Mouse (Mus musculus) cerebellum, adult 9-10 months (tissue): ENCODE measurements around the gene Tdrd6.
A peak's percentile ranks its signal among the peaks of the same experiment; 100 is the strongest.

Source experiments
- DNase-seq: peaks from one replicate; pipeline ENCODE4 v3.0.0; 2022

The Tdrd6 gene

GRCm38 (mm10) chr17:43611586-43611985 is 18.5 kb downstream of the Tdrd6 start:
- peak; percentile 36 for DNase-seq

DNA sequence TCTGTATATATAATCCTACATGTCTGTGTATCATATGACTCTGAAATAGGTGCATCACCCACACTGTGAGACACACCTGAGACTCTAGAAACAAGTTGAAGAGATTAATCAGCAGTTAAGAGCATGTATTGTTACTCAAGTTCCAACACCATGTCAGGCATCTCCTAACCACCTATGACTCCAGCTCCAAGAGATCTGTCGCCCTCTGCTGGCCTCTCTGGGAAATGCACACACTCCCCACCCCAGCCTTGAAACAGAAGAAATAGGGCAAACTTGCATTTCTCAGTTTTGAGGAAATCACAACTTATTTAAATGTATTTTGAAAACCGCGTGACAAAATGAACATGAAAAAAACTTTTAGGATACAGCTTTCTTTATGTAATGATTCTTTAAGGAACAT is 23.4 kb downstream of the Tdrd6 start:
- peak; percentile 20 for DNase-seq

DNA sequence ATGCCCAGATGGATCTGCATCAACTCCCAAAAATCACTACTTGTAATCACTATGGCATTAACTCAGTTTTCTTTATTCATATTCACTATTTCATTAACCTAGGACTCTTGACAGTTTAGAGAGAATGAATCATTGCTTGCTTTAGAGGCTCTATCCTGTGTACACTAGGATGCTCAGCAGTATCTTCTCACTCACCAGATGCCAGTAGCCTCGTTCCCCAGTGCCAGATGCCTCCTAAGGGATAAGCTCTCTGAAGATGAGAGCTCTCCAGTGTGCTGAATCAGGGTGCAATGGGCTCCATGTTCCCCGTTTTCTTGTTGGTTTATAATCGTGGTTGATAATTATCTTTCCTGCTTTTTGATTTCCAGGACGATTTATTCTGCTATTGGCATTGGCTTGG is 31.4 kb downstream of the Tdrd6 start:
- DNase-seq = no peak

DNA sequence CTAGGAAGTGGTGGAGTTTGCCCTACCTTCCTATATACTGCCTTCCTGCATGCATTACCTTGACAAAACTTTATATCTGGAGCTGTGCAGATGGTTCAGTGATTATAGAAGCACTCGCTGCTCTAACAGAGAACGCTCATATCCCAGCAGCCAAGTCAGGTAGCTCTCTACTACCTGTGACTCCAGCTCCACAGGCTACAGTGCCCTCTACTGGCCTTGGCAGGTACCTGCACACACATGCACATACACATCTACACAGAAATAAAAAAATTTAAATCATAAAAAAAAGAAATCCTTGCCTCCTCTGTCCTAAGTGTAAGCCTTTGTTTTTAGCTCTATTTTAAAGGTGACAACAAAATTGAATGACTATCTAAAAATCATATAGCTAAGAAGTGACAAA is 32.4 kb downstream of the Tdrd6 start:
- DNase-seq = no peak

DNA sequence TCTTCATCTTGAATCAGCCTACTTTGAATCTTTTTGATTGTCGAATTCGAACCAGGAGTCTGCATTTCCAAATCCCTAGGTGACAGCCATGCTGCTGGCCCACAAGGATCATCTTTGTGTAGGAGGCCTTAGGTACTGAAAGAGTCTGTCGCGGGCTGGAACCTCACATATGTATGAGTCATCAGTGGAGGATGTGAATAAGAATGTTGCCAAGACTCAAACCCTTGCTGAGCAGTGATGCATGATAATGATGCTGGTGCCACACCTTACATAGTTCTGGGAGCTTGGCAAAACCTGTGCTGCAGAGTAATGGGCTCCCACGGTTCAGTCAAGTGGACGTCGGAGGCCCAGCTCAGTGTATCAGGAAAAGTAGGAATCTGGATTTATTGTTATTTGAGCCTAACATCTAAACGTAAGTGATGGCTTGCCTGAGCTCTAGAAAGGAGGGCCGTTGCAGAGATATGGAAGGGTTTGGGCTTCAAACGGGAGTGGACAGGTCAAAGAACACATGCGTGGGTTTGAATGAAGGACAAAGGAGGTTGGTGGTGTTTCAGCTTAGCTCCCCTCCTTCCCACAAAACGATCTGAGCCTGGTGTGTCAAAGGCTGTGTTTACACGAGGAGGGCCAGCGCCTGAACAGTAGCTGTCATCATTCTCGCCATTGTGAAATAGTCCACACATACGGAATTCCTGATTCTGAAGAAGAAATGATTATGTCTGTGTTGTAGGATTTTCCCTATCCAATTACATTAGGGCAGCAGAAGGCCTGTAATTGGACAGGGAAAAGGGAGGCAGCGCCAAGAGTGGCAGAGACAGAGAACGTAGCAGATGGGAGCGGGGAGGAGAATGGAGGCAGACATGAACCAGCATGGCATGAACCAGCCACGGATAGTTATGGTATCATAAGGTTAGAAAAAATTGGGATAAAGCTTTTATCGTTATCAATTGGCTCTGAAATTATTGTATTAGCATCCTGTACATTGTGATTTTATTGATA is 37.5 kb downstream of the Tdrd6 start:
- DNase-seq = no peak

GRCm38 (mm10) chr17:43590531-43590930 is 39.6 kb downstream of the Tdrd6 start:
- DNase-seq = no peak

GRCm38 (mm10) chr17:43589750-43590149 is 40.3 kb downstream of the Tdrd6 start:
- no peak for DNase-seq

- no peak for DNase-seq
These were observed 42.8 kb downstream of the Tdrd6 start for GRCm38 (mm10) chr17:43587278-43587677.

DNA sequence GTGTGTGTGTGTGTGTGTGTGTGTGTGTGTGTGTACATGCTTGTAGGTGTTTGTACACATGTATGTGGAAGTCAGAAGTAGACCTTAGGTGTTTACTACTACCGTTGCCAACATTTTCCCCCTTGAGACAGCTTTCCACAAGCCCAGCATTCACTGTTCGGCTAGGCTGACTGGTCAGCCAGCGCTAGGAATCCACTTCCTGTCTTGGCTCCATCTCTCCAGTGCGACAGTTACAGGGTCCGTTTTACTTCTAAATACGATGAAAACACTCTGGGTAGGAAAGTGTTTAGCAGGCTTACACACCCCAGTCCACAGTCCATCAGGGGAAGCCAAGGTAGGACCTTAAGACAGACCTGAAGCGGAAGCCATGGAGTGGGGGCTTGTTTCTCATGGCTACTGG is 45.3 kb downstream of the Tdrd6 start:
- DNase-seq = no peak

GRCm38 (mm10) chr17:43581012-43581467 is 49.1 kb downstream of the Tdrd6 start:
- DNase-seq = no peak

DNA sequence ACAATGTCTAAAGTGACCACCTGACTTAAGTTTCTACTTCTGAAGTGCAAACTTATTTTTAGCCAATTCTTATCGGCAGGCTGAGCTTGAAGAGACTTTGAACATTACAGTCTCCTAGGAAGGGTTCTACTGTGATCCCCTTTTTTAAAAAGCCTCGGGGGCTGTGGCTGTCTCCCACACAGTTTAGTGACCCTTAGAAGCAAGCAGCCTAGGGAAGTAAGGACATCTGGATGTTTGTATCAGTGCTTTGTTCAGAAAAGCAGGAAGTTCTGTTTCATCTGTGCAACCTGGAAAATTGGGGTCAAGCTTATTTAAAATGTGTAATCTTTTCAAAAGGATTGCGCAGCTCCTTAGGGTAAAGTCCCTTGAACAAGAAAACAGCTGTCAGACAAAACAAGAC is 49.6 kb downstream of the Tdrd6 start:
- DNase-seq = no peak

DNA sequence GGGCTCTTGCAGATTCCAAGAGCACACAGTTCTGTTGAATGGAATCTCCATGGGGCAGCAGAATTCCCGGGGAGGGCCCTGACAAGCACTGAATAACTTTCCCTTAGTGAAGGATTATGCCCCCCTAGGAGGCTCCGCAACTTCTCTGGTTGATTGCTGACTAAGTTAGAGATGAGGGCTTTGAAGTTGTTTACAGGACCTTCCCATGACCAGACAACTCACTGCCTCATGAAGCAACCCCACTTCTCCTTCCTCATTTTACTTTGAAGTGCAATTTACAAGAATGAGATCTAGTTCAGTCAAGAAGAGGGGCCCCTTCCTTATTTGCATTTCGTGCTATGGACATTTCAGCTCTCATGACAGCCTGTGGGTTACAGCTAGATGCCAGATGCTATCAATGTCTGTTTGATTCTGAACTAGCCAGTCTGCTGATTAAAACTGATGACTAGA is 56.5 kb downstream of the Tdrd6 start:
- peak; percentile 11 for DNase-seq

GRCm38 (mm10) chr17:43569287-43569686 is 60.8 kb downstream of the Tdrd6 start:
- no peak for DNase-seq

DNA sequence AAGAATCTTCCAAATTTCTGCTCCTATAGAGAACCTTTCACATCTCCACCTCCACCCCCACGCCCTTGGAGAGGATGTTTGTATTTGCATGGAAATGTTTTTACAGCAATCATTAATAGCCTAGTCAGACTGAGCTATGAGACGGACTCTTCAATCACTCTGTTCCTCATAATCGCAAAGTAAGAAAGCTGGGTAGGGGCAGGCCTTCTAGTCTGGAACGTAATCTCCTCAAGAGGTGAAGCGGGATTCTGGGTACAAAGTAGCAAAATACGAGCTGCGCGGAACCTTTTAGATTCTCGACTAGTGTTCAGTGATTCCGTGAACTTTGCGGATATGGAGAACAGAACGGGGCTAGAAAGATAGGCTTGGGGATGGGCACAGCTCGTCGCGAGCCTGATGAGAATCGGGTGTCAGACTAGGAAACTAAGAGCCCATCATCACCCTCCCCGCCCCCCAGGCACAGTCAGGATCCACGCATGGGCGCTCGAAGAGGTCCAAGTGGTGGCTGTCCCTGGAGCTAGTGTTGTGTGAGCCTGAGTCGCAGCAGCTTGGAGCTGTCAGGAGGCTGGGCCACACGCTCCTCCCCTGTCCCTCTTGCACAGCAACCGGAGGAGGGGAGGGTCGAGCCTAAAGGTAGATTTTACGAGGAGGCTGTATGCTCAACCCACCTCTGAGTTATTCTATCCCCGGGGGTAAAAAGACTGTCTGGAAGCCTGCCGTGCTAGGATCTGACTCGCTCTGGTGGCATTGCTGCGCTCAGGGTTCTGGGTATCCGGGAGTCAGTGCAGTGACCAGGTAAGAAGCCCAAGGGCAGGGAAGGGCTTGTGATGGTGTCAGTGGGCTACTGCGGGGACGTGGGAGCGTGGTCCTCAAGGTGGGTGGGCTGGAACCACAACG is 61.9 kb downstream of the Tdrd6 start, which contains the start of gene Pla2g7:
Gene Pla2g7 (plus strand): TSS at position 107 of the 897 bp plus-strand sequence.
- peak; percentile 9 for DNase-seq

DNA sequence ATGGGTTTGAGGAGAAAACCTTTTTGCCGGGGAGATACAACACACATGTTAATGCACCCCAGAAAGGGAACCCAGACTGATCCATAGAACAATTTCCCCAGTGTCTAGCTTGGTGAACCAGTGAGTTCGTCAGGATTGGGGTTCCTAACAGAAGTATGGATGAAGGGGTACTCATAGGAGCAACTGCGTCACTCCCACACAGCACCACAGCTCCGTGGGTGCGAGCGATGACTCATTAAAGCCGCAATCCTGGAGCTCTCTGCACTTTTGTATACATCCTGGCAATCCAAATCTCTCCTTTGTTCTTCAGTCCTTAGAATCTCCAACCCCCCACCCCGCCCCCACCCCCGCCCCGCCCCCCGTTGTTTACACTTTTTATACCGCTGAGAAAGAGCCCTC is 62.5 kb downstream of the Tdrd6 start:
- DNase-seq = no peak
